Mouse (Mus musculus) ES-Bruce4 (cell line): ENCODE data around the gene Olfr994. TPM values are rescaled to one million over a fixed set of nuclear protein-coding genes. Genes with fewer than 3 reads are reported as not detected.

Experiments
- H3K27ac ChIP-seq: 2 replicates; pipeline ENCODE4 v1.5.1; 2012; ENCODE audit warnings: low read length, inconsistent platforms; ENCODE audit not compliant: insufficient read depth
- H3K27me3 ChIP-seq: 2 replicates; pipeline ENCODE4 v1.6.1; 2012; ENCODE audit warnings: mild to moderate bottlenecking, low read length, inconsistent platforms; ENCODE audit not compliant: control insufficient read depth, poor library complexity, insufficient read depth, severe bottlenecking
- H3K36me3 ChIP-seq: 2 replicates; pipeline ENCODE4 v1.6.1; 2012; ENCODE audit warnings: inconsistent platforms, mild to moderate bottlenecking, low read length, moderate library complexity; ENCODE audit not compliant: control insufficient read depth, poor library complexity, insufficient read depth, severe bottlenecking
- H3K4me1 ChIP-seq: one replicate; pipeline ENCODE4 v1.8.1; 2011; ENCODE audit warnings: low read length; ENCODE audit not compliant: control insufficient read depth, insufficient read depth
- H3K4me3 ChIP-seq: 2 replicates; pipeline ENCODE4 v1.5.1; 2011; ENCODE audit warnings: low read depth, mild to moderate bottlenecking, low read length
- H3K9ac ChIP-seq: 2 replicates; pipeline ENCODE4 v1.6.1; 2012; ENCODE audit warnings: low read depth, mild to moderate bottlenecking, inconsistent platforms; ENCODE audit not compliant: poor library complexity, severe bottlenecking
- H3K9me3 ChIP-seq: replicated peaks from 2 replicates; pipeline ENCODE4 v1.6.1; 2012; ENCODE audit warnings: mild to moderate bottlenecking, low read length, inconsistent platforms; ENCODE audit not compliant: control insufficient read depth, poor library complexity, insufficient read depth, severe bottlenecking
- CTCF ChIP-seq: IDR thresholded peaks from one replicate; pipeline ENCODE4 v1.8.1; 2011; ENCODE audit warnings: low read depth, low read length
- EP300 ChIP-seq: IDR thresholded peaks from 2 replicates; pipeline ENCODE4 v1.6.1; 2011; ENCODE audit warnings: low read depth, low read length; ENCODE audit not compliant: insufficient read depth
- POLR2A ChIP-seq: IDR thresholded peaks from one replicate; pipeline ENCODE4 v1.8.1; 2011; ENCODE audit warnings: low read length; ENCODE audit not compliant: insufficient read depth
- polyA plus RNA-seq: library from polyadenylated mRNA; stranded (reverse); fragments of >200 nt; gene quantifications from 2 replicates; pipeline ENCODE4 v1.2.4, GENCODE M21; 2011; ENCODE audit warnings: low read depth; ENCODE audit not compliant: missing spikeins, insufficient read depth, insufficient read length

The Olfr994 gene
- not detected in 2 replicates for polyA plus RNA-seq

GRCm38 (mm10) chr2:85436351-85436750 is at the start of gene Olfr994:
TSS of gene Olfr994 (minus strand) at chr2:85436451.
- Histone ChIP-seq H3K27me3 (no peaks in the 10 kb centered on the region), H3K9me3 (no peaks in the 10 kb centered on the region), H3K9ac (no peak within 1 kb of the TSS), H3K27ac (no peak within 1 kb of the TSS), H3K36me3 (no peaks in the 10 kb centered on the region), H3K4me1 (no peaks in the 10 kb centered on the region), H3K4me3 (no peak within 1 kb of the TSS)
- no peak for TF ChIP-seq EP300

GRCm38 (mm10) chr2:85466801-85467325 is 30.6 kb upstream of the Olfr994 start:
- TF ChIP-seq POLR2A (no peak), CTCF (no peak), EP300 (no peak)

GRCm38 (mm10) chr2:85443539-85443938 is 7.3 kb upstream of the Olfr994 start, which contains the start of gene Olfr995:
TSS of gene Olfr995 (minus strand) at chr2:85443639.
- no peaks in the 10 kb centered on the region for H3K9me3 ChIP-seq
- H3K9ac ChIP-seq = no peak within 1 kb of the TSS
- no peaks in the 10 kb centered on the region for H3K36me3 ChIP-seq
- H3K27ac ChIP-seq = no peak within 1 kb of the TSS
- TF ChIP-seq POLR2A (no peak), CTCF (no peak), EP300 (no peak)
- H3K4me1 ChIP-seq = no peaks in the 10 kb centered on the region
- H3K4me3 ChIP-seq = no peak within 1 kb of the TSS
- H3K27me3 ChIP-seq = no peaks in the 10 kb centered on the region

More at GRCm38 (mm10) chr2:85466801-85467325, 30.6 kb upstream of the Olfr994 start:
- H3K9ac ChIP-seq = no peak overlapping the region
- no peak overlapping the region for H3K27ac ChIP-seq
- H3K27me3 ChIP-seq = no peaks in the 10 kb centered on the region
- no peaks in the 10 kb centered on the region for H3K4me1 ChIP-seq
- no peaks in the 10 kb centered on the region for H3K36me3 ChIP-seq
- no peak overlapping the region for H3K4me3 ChIP-seq
- H3K9me3 ChIP-seq = no peaks in the 10 kb centered on the region; the same call in 1 of the 2 replicates

GRCm38 (mm10) chr2:85442546-85442945 is 6.3 kb upstream of the Olfr994 start:
- H3K4me3 ChIP-seq = no peak overlapping the region
- no peak overlapping the region for H3K27ac ChIP-seq
- TF ChIP-seq EP300 = no peak
- no peaks in the 10 kb centered on the region for H3K9me3 ChIP-seq
- no peak overlapping the region for H3K9ac ChIP-seq
- no peaks in the 10 kb centered on the region for H3K27me3 ChIP-seq
- no peaks in the 10 kb centered on the region for H3K36me3 ChIP-seq
- H3K4me1 ChIP-seq = no peaks in the 10 kb centered on the region

GRCm38 (mm10) chr2:85425893-85426292 is 10.4 kb downstream of the Olfr994 start:
- Histone ChIP-seq H3K36me3 (no peaks in the 10 kb centered on the region), H3K9ac (no peak overlapping the region), H3K27me3 (no peaks in the 10 kb centered on the region), H3K4me3 (no peak overlapping the region), H3K4me1 (no peaks in the 10 kb centered on the region), H3K27ac (no peak overlapping the region), H3K9me3 (no peaks in the 10 kb centered on the region)
- TF ChIP-seq EP300 (no peak), POLR2A (no peak), CTCF (no peak)

- Histone ChIP-seq H3K36me3 (no peaks in the 10 kb centered on the region), H3K27me3 (no peaks in the 10 kb centered on the region), H3K4me1 (no peaks in the 10 kb centered on the region), H3K9me3 (no peaks in the 10 kb centered on the region), H3K9ac (no peak within 1 kb of the TSS), H3K4me3 (no peak within 1 kb of the TSS), H3K27ac (no peak within 1 kb of the TSS)
- no peak for TF ChIP-seq CTCF
- no peak for TF ChIP-seq POLR2A
- TF ChIP-seq EP300 = no peak
Observed at GRCm38 (mm10) chr2:85414777-85415176, 21.5 kb downstream of the Olfr994 start, which contains the start of gene Olfr993. TSS of gene Olfr993 (minus strand) at chr2:85414877.
